Mouse (Mus musculus): Measurements from ENCODE around the gene Ptprj.
A peak's percentile ranks its signal among the peaks of the same experiment; 100 is the strongest.

The Ptprj gene

GRCm38 (mm10) chr2:90580236-90581005, at the start of gene Ptprj:
Gene Ptprj (minus strand): TSS chr2:90580647.
- peak; percentile 72 for DNase-seq

DNA sequence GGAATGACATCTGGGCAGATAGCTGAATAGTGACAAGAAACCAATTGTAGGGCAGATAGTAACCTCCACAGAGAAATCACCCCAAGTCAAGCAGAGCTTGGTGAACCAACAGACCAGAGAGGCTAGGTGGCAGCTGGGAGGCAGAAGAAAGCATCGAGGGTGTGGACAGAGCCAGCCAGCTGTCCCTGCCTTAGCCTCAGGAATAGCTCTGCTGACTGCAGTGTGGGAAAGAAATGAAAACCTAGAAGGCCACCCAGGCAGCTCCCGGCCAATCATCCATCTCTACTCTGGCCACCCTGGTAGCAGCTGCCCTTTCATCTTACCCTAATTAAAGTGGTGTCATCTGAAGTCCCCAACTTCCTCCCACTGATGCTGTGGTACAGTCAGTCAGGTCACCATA, 49.1 kb upstream of the Ptprj start:
- DNase-seq, result no peak

GRCm38 (mm10) chr2:90628261-90628660, 47.8 kb upstream of the Ptprj start:
- DNase-seq, result no peak

DNA sequence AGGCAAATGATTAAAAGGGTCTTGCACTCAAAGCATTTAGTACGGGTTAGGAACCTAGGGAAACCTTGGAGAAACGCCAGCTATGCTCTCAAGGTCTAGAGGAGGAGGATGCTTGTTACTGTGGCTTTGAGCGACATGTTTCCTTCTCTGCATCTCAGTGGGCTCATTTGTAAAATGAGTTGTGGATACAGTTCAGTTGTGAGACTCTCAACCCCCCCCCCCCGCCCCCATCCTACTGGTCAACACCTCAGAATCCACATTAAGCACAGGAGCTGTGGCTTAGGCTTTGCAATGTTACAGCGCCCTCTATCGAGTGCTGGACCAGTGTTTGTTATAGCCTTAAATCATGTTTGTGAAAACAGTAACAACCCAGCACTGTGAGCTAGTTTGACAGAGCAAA, 44.5 kb upstream of the Ptprj start:
- DNase-seq, result peak; percentile 82

DNA sequence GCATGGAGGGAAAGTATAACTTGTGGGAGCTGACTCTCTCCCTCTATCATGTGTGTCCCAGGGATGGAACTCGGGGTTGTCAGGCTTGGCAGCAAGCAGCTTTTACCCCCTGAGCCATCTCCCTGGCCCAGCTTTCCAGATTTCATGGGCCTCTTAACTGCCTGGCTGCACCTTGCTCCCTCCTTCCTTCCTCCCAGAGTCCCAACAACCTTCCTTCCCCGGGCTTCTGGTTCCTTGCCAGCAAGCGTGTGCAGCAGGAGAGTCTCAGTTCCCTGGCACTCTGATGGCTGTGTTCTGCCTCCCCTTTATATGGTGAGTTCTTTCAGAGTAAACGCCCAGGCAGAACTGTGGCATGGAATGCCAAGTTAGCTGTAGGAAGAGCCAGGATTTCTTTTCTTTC, 43.9 kb upstream of the Ptprj start:
- peak; percentile 27 for DNase-seq

GRCm38 (mm10) chr2:90620815-90621214, 40.4 kb upstream of the Ptprj start:
- no peak for DNase-seq

DNA sequence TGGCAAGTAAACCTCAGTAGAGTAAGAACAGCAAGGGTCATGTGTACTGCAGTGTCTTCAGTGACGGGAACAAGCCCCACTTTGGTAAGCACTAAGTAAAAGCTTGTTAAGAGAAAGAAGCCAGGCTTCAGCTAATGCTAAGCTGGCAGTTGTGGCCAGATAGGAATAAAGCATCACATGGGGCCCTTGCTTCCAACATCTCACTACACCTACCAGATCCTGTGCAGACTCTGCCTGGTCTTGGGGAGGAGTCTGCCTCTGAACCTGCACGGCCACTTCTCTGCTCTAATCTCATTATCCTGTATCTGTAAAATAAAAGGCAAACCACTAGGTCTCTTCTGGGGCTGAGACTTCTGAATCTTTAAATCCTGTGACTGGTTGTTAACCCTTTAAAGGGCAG, 39.2 kb upstream of the Ptprj start:
- DNase-seq, result no peak

DNA sequence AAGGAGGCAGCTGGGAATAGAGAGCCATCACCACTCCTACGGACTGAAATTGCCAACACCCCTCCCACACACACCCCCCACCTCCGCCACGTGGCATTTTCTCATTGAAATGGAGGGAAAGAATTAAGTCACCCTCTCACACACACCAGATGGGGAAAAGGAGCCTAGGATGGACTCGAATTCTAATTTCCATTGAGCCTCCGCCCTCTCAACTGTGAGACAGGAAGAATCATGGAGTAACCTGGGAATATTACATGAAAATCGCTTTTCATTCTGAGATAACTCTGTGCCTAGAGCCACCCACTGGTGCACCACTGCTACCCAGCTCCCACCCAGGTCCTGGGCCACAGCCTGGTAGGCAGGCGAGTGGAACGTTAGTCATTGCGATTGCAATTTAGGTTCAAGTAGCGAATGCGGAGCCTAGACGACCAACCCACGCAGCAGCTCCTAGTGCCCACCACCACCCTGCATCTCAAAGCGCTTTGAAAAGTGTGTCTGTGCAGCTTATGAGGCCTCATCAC, 34.3 kb upstream of the Ptprj start:
- no peak for DNase-seq

- no peak for DNase-seq
Observed at GRCm38 (mm10) chr2:90613591-90613990, 33.1 kb upstream of the Ptprj start.

- no peak for DNase-seq
Observed at GRCm38 (mm10) chr2:90613006-90613405, 32.6 kb upstream of the Ptprj start.

- DNase-seq, result peak; percentile 66
Observed at GRCm38 (mm10) chr2:90611959-90612571, 31.6 kb upstream of the Ptprj start.

DNA sequence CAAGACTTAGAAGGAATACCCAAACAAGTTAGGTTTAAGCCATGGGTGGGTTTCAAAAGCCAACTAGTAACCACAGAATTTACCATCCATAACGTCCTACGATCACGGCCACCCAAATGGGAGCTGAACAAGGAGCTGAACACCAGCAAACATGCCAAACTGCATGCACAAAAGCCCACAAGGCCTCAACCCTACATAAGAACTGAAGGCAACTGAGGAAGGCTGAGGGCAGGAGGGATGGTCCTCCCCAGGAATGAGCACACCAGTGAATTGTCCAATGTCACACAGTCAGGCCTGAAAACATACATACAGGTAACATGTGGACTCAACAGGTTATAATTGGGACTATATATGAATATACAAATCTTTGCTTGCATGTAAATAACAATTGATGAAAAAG, 20.6 kb upstream of the Ptprj start:
- no peak for DNase-seq

DNA sequence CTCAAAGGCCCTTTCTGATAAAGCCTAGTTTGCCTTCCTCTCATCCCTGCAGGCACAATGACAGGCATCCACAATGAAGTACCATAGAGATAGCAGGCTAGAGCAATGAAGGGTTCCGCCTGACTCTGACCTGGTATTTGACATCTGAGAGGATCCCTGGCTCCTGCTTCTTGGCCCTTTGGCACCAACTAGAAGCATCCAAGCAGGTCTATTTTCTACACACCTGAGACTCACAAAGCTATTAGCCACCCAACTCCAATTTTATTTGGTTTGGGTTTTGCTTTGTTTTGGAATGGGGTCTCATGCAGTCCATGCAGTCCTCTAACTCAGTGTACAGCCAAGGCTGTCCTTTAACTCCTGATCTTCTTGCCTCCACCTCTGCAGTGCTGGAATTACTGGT, 7.7 kb upstream of the Ptprj start:
- DNase-seq, result no peak

GRCm38 (mm10) chr2:90584506-90584905, 4.1 kb upstream of the Ptprj start:
- DNase-seq, result no peak

DNA sequence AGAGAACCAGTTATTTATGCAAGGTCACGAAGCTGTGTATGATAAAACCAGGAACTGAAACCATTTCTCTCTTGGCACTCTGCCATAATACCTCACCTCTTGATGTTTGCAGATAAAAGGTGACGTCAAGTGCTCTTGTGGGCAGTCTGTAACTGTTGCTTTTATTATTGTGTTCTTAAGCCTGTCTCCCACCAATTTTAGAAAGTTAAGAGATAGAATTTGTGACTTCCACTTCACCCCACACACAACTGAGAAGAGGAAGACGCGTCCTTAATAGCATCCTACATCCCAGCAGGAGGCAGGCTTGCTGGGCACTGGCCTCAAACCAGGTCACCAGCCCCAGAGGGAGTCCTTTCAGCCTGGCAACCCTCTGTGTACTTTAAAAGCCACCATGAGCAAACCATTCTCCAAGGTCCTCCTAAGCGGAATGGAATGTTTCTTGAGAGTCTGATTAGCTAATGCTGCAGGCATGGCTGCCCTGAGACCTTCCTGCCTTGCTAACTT, 3.2 kb upstream of the Ptprj start:
- DNase-seq, result peak; percentile 37

DNA sequence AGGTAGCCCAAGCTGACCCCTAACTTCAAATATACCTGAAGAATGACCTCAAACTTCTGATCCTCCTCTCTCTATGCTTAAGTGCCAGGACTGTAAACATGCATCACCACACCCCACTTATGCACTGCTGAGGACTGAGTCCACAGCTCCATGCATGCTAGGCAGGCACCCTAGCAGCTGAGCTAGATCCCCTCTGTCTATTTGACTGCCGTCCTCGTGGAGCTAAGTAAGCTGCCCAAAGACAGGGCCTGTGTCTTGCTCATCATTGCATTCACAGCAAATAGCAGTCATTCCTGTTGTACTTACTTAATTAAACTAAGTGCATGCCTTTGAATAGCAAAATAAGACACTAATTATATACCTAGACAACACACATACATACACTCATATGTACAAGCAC, 2.4 kb upstream of the Ptprj start:
- no peak for DNase-seq

- DNase-seq, result no peak
Observed at GRCm38 (mm10) chr2:90582311-90582710, 1.9 kb upstream of the Ptprj start.

- DNase-seq, result no peak
Observed at GRCm38 (mm10) chr2:90581796-90582125, 1.3 kb upstream of the Ptprj start.

DNA sequence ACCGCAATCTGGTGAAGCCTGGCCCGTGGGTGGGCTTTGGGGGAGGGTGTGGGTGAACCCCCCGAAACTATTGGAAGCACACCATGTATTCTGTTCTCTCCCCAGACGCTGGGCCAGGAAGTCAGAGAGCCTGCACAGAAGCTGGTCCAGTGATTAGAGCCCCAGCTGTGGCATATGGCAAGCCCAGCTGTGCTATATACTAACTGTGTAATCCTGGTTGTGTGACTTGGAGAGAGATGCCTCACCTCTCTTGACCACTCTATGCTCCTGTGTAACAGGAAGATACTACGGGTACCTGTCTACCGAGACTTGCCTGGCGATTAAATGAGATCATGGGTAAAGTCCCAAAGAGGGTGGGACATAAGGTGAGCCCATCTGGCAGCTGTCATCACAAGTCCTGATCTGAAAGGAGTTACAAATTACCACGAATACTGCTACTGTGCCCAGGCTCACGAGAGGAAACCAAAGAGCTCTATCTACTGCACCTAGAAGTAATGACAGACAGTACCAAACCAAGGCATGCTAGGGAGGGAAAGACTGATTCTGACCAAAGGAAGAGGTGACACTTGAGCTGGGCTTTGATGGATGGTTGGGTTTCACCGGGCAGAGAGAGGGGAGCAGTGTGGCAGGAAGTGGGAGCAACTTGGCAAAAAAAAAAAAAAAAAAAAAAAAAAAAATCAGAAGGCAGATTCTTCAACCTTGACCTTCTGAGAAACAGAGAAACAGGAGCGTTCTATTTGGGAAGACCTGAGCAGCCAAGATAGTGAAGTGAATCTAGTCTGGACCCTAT, 754 bp upstream of the Ptprj start:
- no peak for DNase-seq

DNA sequence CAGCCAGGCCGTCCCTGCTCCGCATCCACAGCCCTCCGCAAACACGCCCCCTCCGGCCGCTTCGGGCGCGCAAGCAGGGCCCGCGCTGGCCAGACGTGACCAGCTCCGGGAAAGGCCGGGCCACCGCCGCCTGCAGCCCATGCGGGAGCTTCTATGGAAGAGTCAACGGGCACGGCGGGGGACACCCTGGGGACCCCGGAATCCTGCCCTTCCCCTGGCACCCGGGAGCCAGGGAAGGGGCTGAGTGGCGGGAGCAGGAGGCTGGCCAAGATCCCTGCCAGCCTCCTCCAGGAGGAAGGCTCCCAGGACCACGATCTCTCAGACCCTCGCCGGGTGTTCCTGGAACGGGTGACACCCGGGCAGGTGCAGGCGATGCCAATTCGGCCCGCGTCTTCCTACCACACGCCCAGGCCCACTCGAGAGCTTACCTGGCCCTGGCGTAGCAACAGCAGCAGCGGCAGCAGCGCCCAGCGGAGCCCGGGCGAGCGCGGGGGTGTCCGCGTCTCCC, 665 bp downstream of the Ptprj start:
- DNase-seq, result peak; percentile 54

DNA sequence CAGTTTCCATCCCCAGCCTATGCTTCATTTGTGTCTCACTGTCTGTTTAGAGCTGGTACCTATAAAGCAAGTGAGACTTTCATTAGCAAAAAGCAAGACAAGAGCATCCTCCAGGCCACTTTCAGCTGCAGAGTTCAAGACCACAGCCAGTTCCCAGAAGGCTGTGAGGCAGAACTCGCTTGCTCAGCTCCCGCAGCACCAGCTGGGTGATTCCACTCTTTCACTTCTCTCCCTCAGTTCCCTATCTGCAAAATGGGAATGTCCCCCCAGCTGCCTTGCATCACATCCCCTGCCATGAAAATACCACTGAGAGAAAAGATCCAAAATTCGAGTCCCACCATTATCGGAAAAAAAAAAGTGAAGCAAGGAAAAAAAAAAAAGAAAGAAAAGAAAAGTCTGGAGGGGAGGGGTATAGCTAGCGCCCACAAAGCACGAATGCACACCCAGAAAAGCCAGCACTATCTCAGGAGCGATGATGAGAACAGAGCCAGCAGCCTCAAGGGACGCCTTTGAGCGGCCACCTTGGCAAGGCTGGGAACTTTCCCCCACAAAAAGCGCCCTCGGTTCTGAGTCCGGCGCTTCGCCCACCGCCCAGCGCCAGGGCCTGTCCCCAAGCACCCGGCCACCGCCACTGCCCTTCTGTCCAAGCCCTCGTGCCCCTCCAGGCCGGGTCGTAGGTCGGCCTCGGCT, 1.3 kb downstream of the Ptprj start:
- no peak for DNase-seq

- DNase-seq, result no peak
Observed at GRCm38 (mm10) chr2:90577451-90578279, 2.8 kb downstream of the Ptprj start.
